Mouse (Mus musculus): ENCODE data around the gene Fbxw21. TPM values are rescaled to one million over a fixed set of nuclear protein-coding genes. Genes with fewer than 3 reads are reported as not detected.

Fbxw21 gene
- polyA plus RNA-seq, 1 experiment from 2014 or later = not detected

DNA sequence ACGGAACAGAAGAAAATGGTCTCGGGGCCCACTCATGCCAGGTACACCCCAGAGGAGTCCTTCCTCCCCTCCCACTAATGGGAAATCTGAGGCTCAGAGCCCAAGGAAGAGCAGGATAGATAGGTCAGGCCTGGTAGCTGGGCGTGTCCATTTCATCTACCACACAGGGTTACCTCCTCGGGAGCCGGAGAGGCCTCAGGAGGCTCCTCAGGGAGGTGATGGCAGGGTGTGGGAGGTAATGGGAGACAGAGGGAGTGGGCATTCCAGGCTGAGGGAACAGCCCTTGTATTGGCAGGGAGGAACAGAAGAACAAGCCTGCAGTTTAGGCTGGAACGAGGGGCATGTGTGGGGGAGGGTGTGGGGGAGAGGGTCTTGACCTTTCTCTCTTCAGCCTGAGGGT is 65.0 kb downstream of the Fbxw21 start:
- Histone ChIP-seq H3K4me1 (peaks cover 54% of the 10 kb centered on the region), H3K4me2 (replicated peaks) (peak overlapping the region; percentile 88), H3K27me3 (replicated peaks) (no peaks in the 10 kb centered on the region), H3K9me3 (no peaks in the 10 kb centered on the region), H3K27ac (peak overlapping the region; percentile 100), H3K4me3 (peak overlapping the region; percentile 72), H3K9ac (peak overlapping the region; percentile 93), H3K36me3 (peaks cover 36% of the 10 kb centered on the region)
- 17% methylated on average over 6 of the region's 6 CpGs for whole genome bisulfite sequencing
- ATAC-seq (ENCODE audit: low FRiP score, low read depth) = no peak

GRCm38 (mm10) chr9:109096251-109096661 is 65.6 kb downstream of the Fbxw21 start:
- H3K36me3 ChIP-seq = peaks cover 36% of the 10 kb centered on the region
- peak overlapping the region; percentile 100 for H3K27ac ChIP-seq
- H3K4me1 ChIP-seq = peaks cover 54% of the 10 kb centered on the region
- peak overlapping the region; percentile 93 for H3K9ac ChIP-seq
- no peaks in the 10 kb centered on the region for H3K27me3 ChIP-seq (replicated peaks)
- 11% methylated on average over 9 of the region's 9 CpGs for WGBS
- peak overlapping the region; percentile 88 for H3K4me2 ChIP-seq (replicated peaks)
- H3K9me3 ChIP-seq = no peaks in the 10 kb centered on the region
- 0 out of 2 replicates have a peak, but pooled peaks have one; percentile 4 for ATAC-seq (ENCODE audit: low FRiP score, low read depth)
- peak overlapping the region; percentile 72 for H3K4me3 ChIP-seq

DNA sequence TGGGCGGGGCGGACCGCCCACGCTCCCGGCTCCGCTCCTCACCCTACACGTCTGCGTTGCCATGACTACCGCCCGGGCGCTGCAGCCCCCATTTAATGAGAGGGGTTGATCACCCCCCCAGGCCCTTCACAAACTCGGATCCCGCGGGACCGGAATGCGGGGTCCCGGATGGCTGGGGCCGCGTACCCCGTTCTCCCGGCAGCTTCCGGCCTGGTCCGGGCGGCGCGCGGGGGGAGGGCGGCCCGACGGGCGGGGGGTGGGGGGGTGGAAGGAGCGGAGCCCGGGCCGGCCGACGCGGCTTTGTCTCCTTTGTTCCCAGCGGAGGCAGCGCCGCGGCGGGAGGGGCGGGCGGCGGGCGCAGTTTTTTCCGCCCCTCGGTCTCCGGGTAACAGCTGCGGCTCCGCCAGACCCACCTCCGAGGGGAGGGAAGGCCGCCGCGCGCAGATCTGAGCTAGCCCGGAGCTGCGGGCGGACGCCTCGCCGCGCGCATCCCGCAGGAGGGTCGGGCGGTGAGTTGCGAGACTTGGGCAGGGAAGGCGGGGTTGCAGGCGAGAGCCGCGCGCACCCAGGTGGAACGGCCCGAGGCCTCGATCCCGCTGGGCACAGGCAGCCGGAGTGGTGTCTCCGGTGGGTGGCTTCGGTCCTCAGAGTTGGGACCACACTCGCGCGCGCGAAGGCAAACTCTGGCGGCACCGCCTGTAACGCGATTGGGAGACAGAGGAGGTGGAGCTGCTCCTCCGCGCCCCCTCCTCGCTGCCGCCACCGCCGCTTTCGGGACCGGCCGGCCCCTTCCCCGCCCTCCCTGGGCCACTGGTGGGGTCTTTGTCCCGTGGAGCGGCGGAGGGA is 66.5 kb downstream of the Fbxw21 start, which contains the start of gene Plxnb1:
Plxnb1 (plus strand) TSS at position 253 of the 846 bp plus-strand sequence.
- Histone ChIP-seq H3K4me3 (peak within 1 kb of the TSS; percentile 72), H3K4me1 (peaks cover 53% of the 10 kb centered on the region), H3K27ac (peak within 1 kb of the TSS; percentile 100), H3K36me3 (peaks cover 34% of the 10 kb centered on the region), H3K9ac (peak within 1 kb of the TSS; percentile 93), H3K9me3 (no peaks in the 10 kb centered on the region), H3K4me2 (replicated peaks) (peak within 1 kb of the TSS; percentile 88), H3K27me3 (replicated peaks) (no peaks in the 10 kb centered on the region)
- ATAC-seq (ENCODE audit: low FRiP score, low read depth) = peak; percentile 71
- under 1% methylated on average over 93 of the region's 102 CpGs for WGBS

GRCm38 (mm10) chr9:109094553-109095136 is 67.2 kb downstream of the Fbxw21 start:
- WGBS = under 1% methylated on average over 21 of the region's 21 CpGs
- H3K9me3 ChIP-seq = no peaks in the 10 kb centered on the region
- peaks cover 32% of the 10 kb centered on the region for H3K36me3 ChIP-seq

GRCm38 (mm10) chr9:109093786-109094552 is 67.9 kb downstream of the Fbxw21 start:
- Histone ChIP-seq H3K36me3 (peaks cover 33% of the 10 kb centered on the region), H3K27me3 (replicated peaks) (no peaks in the 10 kb centered on the region), H3K9me3 (no peaks in the 10 kb centered on the region), H3K9ac (peak overlapping the region; percentile 93; the same call in 1 of the 2 replicates), H3K4me1 (peaks cover 43% of the 10 kb centered on the region), H3K27ac (0 out of 2 replicates have a peak overlapping the region, but pooled peaks have one; percentile 20), H3K4me3 (peak overlapping the region; percentile 72; the same call in 1 of the 2 replicates), H3K4me2 (replicated peaks) (peak overlapping the region; percentile 88)
- WGBS = 19% methylated on average over 11 of the region's 11 CpGs
- no peak for ATAC-seq (ENCODE audit: low FRiP score, low read depth)

More at GRCm38 (mm10) chr9:109094553-109095136, 67.2 kb downstream of the Fbxw21 start:
- peak overlapping the region; percentile 72 for H3K4me3 ChIP-seq
- ATAC-seq (ENCODE audit: low FRiP score, low read depth) = peak; percentile 8; the same call in 1 of the 2 replicates
- H3K4me2 ChIP-seq (replicated peaks) = peak overlapping the region; percentile 88
- peak overlapping the region; percentile 100 for H3K27ac ChIP-seq
- H3K4me1 ChIP-seq = peaks cover 50% of the 10 kb centered on the region
- no peaks in the 10 kb centered on the region for H3K27me3 ChIP-seq (replicated peaks)
- peak overlapping the region; percentile 93 for H3K9ac ChIP-seq

DNA sequence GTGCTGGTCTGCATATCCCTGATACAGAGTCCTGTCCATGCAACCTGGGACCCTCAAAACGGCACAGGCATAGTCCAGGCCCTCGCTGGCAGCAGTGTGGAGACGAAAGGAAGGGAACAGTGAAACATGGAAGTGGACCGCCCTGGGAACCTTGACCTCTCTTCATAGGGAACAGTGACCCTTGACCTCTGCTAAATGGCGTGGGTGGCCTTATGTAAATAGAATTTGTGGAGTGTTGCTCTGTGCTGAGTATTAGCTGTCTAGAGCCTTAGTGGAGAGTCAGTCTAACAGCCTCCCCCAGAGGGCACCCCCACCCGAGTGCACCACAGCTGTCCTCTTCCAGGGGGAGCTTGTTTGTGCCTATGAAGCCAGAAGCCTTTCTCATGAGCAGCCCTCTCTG is 69.0 kb downstream of the Fbxw21 start:
- ATAC-seq (ENCODE audit: low FRiP score, low read depth) = no peak
- H3K4me1 ChIP-seq = peaks cover 32% of the 10 kb centered on the region

DNA sequence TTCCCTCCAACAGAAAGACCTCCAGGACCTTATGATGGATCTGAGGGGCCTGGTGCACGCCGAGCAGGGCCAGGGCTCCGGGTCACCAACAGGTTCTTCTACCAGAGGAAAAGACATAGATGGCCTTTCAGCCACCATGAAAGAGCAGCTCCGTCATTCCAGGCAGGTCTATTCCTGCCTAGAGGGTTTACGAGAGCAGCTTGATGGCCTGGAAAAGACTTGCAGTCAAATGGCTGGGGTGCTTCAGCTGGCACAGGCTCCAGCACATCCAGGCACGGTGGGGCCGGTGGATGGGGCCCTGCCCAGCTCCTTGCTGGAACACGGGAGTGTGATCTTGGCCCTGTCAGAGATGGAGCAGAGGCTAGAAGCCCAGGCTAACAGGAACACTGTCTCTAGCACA is 70.0 kb downstream of the Fbxw21 start:
- Histone ChIP-seq H3K27me3 (replicated peaks) (no peaks in the 10 kb centered on the region), H3K4me3 (no peak overlapping the region), H3K4me2 (replicated peaks) (no peak overlapping the region), H3K9me3 (no peaks in the 10 kb centered on the region), H3K27ac (no peak overlapping the region), H3K9ac (no peak overlapping the region), H3K4me1 (peaks cover 22% of the 10 kb centered on the region), H3K36me3 (peaks cover 33% of the 10 kb centered on the region)
- 93% methylated on average over 8 of the region's 8 CpGs for WGBS
- no peak for ATAC-seq (ENCODE audit: low FRiP score, low read depth)

More for the DNA sequence above, 69.0 kb downstream of the Fbxw21 start:
- H3K36me3 ChIP-seq = peaks cover 33% of the 10 kb centered on the region
- H3K4me2 ChIP-seq (replicated peaks) = no peak overlapping the region
- no peak overlapping the region for H3K9ac ChIP-seq
- whole genome bisulfite sequencing = 47% methylated on average over 6 of the region's 6 CpGs
- H3K9me3 ChIP-seq = no peaks in the 10 kb centered on the region
- no peak overlapping the region for H3K27ac ChIP-seq
- H3K27me3 ChIP-seq (replicated peaks) = no peaks in the 10 kb centered on the region
- no peak overlapping the region for H3K4me3 ChIP-seq

DNA sequence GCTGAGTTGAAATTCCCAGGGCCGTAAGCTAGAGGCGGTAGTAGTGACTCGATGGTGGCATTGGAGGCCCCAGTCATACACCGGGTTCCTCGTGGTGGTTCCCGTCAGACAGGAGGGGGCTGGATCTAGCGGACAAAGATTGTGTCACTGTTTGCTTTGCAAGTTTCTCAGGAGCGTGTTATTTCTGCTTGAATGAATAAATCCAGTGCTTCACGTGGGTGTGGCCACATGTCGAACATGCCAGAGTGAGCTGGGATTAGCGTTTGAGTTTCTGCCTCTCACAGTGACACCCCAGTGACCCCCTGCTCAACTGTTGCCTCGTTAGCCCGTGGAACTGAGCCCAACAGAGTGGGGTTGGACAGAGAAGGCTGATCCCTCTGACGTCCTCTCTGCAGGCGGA is 71.4 kb downstream of the Fbxw21 start:
- peaks cover 16% of the 10 kb centered on the region for H3K4me1 ChIP-seq
- no peak overlapping the region for H3K4me2 ChIP-seq (replicated peaks)
- ATAC-seq (ENCODE audit: low FRiP score, low read depth) = no peak
- no peak overlapping the region for H3K9ac ChIP-seq
- no peaks in the 10 kb centered on the region for H3K27me3 ChIP-seq (replicated peaks)
- H3K27ac ChIP-seq = no peak overlapping the region
- no peak overlapping the region for H3K4me3 ChIP-seq
- no peaks in the 10 kb centered on the region for H3K9me3 ChIP-seq
- H3K36me3 ChIP-seq = peaks cover 33% of the 10 kb centered on the region
- WGBS = 75% methylated on average over 15 of the region's 15 CpGs

Other genes with a start within 250 kb of the Fbxw21 start
- not detected in 2 replicates for gene Tmem89, start 247.4 kb downstream of the Fbxw21 start, polyA plus RNA-seq (2016; fragmentation: Nextera tagmentation; extraction: Ambion mirVana)
- 401 and 409 TPM in 2 replicates for gene Uqcrc1, start 225.4 kb downstream of the Fbxw21 start, polyA plus RNA-seq (2016; fragmentation: Nextera tagmentation; extraction: Ambion mirVana)
- 1.6 and 1.9 TPM in 2 replicates for gene Col7a1, start 208.5 kb downstream of the Fbxw21 start, polyA plus RNA-seq (2016; fragmentation: Nextera tagmentation; extraction: Ambion mirVana)
- not detected in 2 replicates for gene Ucn2, start 176.0 kb downstream of the Fbxw21 start, polyA plus RNA-seq (2016; fragmentation: Nextera tagmentation; extraction: Ambion mirVana)
- 22.9 and 23.9 TPM in 2 replicates for gene Pfkfb4, start 170.3 kb downstream of the Fbxw21 start, polyA plus RNA-seq (2016; fragmentation: Nextera tagmentation; extraction: Ambion mirVana)
- 44.4 and 45.0 TPM in 2 replicates for gene Shisa5, start 123.5 kb downstream of the Fbxw21 start, polyA plus RNA-seq (2016; fragmentation: Nextera tagmentation; extraction: Ambion mirVana)
- gene Trex1, start 102.3 kb downstream of the Fbxw21 start, polyA plus RNA-seq (2016; fragmentation: Nextera tagmentation; extraction: Ambion mirVana) = 8.9 and 10.6 TPM in 2 replicates
- gene Atrip, start 87.9 kb downstream of the Fbxw21 start, polyA plus RNA-seq (2016; fragmentation: Nextera tagmentation; extraction: Ambion mirVana) = 29.8 and 30.1 TPM in 2 replicates
- gene Ccdc51, start 79.5 kb downstream of the Fbxw21 start, polyA plus RNA-seq (2016; fragmentation: Nextera tagmentation; extraction: Ambion mirVana) = 14.5 and 15.0 TPM in 2 replicates
- gene Tma7, start 79.5 kb downstream of the Fbxw21 start, polyA plus RNA-seq (2016; fragmentation: Nextera tagmentation; extraction: Ambion mirVana) = 739 and 773 TPM in 2 replicates
- gene Plxnb1, start 66.7 kb downstream of the Fbxw21 start, polyA plus RNA-seq (2016; fragmentation: Nextera tagmentation; extraction: Ambion mirVana) = 33.3 and 38.3 TPM in 2 replicates
- gene Fbxw13, start 33.9 kb upstream of the Fbxw21 start, polyA plus RNA-seq (2016; fragmentation: Nextera tagmentation; extraction: Ambion mirVana) = not detected in 2 replicates
- not detected in 2 replicates for gene Fbxw20, start 72.7 kb upstream of the Fbxw21 start, polyA plus RNA-seq (2016; fragmentation: Nextera tagmentation; extraction: Ambion mirVana)
- not detected in 2 replicates for gene Fbxw14, start 125.6 kb upstream of the Fbxw21 start, polyA plus RNA-seq (2016; fragmentation: Nextera tagmentation; extraction: Ambion mirVana)
- gene Fbxw28, start 177.6 kb upstream of the Fbxw21 start, polyA plus RNA-seq (2016; fragmentation: Nextera tagmentation; extraction: Ambion mirVana) = not detected in 2 replicates
- gene Fbxw22, start 242.3 kb upstream of the Fbxw21 start, polyA plus RNA-seq (2016; fragmentation: Nextera tagmentation; extraction: Ambion mirVana) = not detected in 2 replicates

Data from neural tube, embryonic 12.5 days (tissue).